Mouse (Mus musculus) midbrain, postnatal 0 days (tissue): Measurements from ENCODE around the gene Gal. TPM values are rescaled to one million over a fixed set of nuclear protein-coding genes. Genes with fewer than 3 reads are reported as not detected.

Experiments used
- ATAC-seq: fragments of 200-750 bp; cut with Nextera tagmentation; 2 replicates; pipeline ENCODE4 v1.8.0; 2017; ENCODE audit warnings: moderate number of reproducible peaks, mild to moderate bottlenecking, moderate TSS enrichment, moderate library complexity; ENCODE audit not compliant: low FRiP score
- DNase-seq: peaks from one replicate; pipeline ENCODE4 v3.0.0-alpha.2; 2015; ENCODE audit warnings: low spot score
- H3K27ac ChIP-seq: fragments of 300-500 bp; sonication (generic); 2 replicates; pipeline ENCODE4 v1.5.1; 2014; ENCODE audit warnings: low read depth, mild to moderate bottlenecking, low read length, mixed read lengths
- H3K27me3 ChIP-seq: fragments of 300-500 bp; sonication (generic); 2 replicates; pipeline ENCODE4 v1.6.1; 2014; ENCODE audit warnings: low read length, control low read depth, mixed read lengths; ENCODE audit not compliant: insufficient read depth
- H3K36me3 ChIP-seq: fragments of 300-500 bp; sonication (generic); 2 replicates; pipeline ENCODE4 v1.6.1; 2014; ENCODE audit warnings: low read length, control low read depth, mixed read lengths; ENCODE audit not compliant: insufficient read depth
- H3K4me1 ChIP-seq: fragments of 300-500 bp; sonication (generic); 2 replicates; pipeline ENCODE4 v1.6.1; 2014; ENCODE audit warnings: mild to moderate bottlenecking, control low read depth, antibody characterized with exemption, low read length, mixed read lengths; ENCODE audit not compliant: insufficient read depth
- H3K4me2 ChIP-seq: fragments of 300-500 bp; sonication (generic); 2 replicates; pipeline ENCODE4 v1.6.1; 2014; ENCODE audit warnings: low read depth, mild to moderate bottlenecking, low read length, mixed read lengths; ENCODE audit not compliant: poor library complexity, severe bottlenecking
- H3K4me3 ChIP-seq: fragments of 300-500 bp; sonication (generic); 2 replicates; pipeline ENCODE4 v1.5.1; 2014; ENCODE audit warnings: low read depth, mild to moderate bottlenecking, low read length, moderate library complexity
- H3K9ac ChIP-seq: fragments of 300-500 bp; sonication (generic); replicated peaks from 2 replicates; pipeline ENCODE4 v1.6.1; 2014; ENCODE audit warnings: mild to moderate bottlenecking, low read length, moderate library complexity, mixed read lengths; ENCODE audit not compliant: poor library complexity, severe bottlenecking
- H3K9me3 ChIP-seq: fragments of 300-500 bp; sonication (generic); 2 replicates; pipeline ENCODE4 v1.6.1; 2016; ENCODE audit warnings: low read length, control low read depth
- CTCF ChIP-seq: IDR thresholded peaks from 2 replicates; pipeline ENCODE4 v1.5.1; 2016; ENCODE audit warnings: antibody characterized with exemption, mild to moderate bottlenecking
- WGBS: fragments of 180-500 bp; shearing (Covaris S2); extraction: QIAGEN DNeasy Blood & Tissue Kit; methylation state at CpG from one replicate; pipeline ENCODE4 v1.1.7; 2014; 5-methylcytosine and 5-hydroxymethylcytosine counted together
- polyA plus RNA-seq: library from polyadenylated mRNA; unstranded; fragments of >200 nt; fragmentation: Nextera tagmentation; extraction: Ambion mirVana; gene quantifications from 2 replicates; pipeline ENCODE4 v1.2.1, GENCODE M21; 2015
- total RNA-seq: library from RNA; depleted of rRNA; stranded (reverse); fragments of >200 nt; gene quantifications from 2 replicates; pipeline ENCODE4 v1.2.3, GENCODE M21; 2014

Gal gene
- total and polyA plus RNA-seq, 2 experiments from 2014 or later: 1.9 to 30.0 TPM

- no peaks in the 10 kb centered on the region; the same call in 1 of the 2 replicates for H3K4me1 ChIP-seq
- no peak overlapping the region for H3K4me3 ChIP-seq
- 93% methylated on average over 3 of the region's 3 CpGs for WGBS
- H3K9ac ChIP-seq: no peak overlapping the region
- peaks cover 8% of the 10 kb centered on the region; the same call in 1 of the 2 replicates for H3K36me3 ChIP-seq
- DNase-seq: no peak
- no peak for ATAC-seq
- no peaks in the 10 kb centered on the region for H3K27me3 ChIP-seq
- no peak overlapping the region for H3K27ac ChIP-seq
- no peak for TF ChIP-seq CTCF
- no peaks in the 10 kb centered on the region for H3K9me3 ChIP-seq
- H3K4me2 ChIP-seq: no peak overlapping the region
These were observed 36.4 kb upstream of the Gal start for GRCm38 (mm10) chr19:3450714-3451113.

- no peak for DNase-seq
- Histone ChIP-seq H3K9me3 (no peaks in the 10 kb centered on the region), H3K4me1 (no peaks in the 10 kb centered on the region; the same call in 1 of the 2 replicates), H3K27ac (no peak overlapping the region), H3K36me3 (no peaks in the 10 kb centered on the region), H3K27me3 (no peaks in the 10 kb centered on the region), H3K9ac (no peak overlapping the region), H3K4me2 (no peak overlapping the region), H3K4me3 (no peak overlapping the region)
- 83% methylated on average over 3 of the region's 3 CpGs for WGBS
- no peak for TF ChIP-seq CTCF
- ATAC-seq: no peak
These were observed 34.9 kb upstream of the Gal start for GRCm38 (mm10) chr19:3449248-3449647.

- H3K4me2 ChIP-seq: no peak overlapping the region
- H3K4me3 ChIP-seq: no peak overlapping the region
- no peaks in the 10 kb centered on the region; the same call in 1 of the 2 replicates for H3K4me1 ChIP-seq
- WGBS: 62% methylated on average over 3 of the region's 3 CpGs
- no peaks in the 10 kb centered on the region for H3K36me3 ChIP-seq
- no peak overlapping the region for H3K27ac ChIP-seq
- H3K9me3 ChIP-seq: no peaks in the 10 kb centered on the region
- H3K27me3 ChIP-seq: no peaks in the 10 kb centered on the region
- TF ChIP-seq CTCF: peak; percentile 30; the same call in 1 of the 2 replicates
- ATAC-seq: no peak
- DNase-seq: no peak
- H3K9ac ChIP-seq: no peak overlapping the region
These were observed 33.0 kb upstream of the Gal start for GRCm38 (mm10) chr19:3447348-3447747.

- Histone ChIP-seq H3K27ac (no peak overlapping the region), H3K4me2 (no peak overlapping the region), H3K4me3 (no peak overlapping the region), H3K9ac (no peak overlapping the region), H3K9me3 (no peaks in the 10 kb centered on the region), H3K4me1 (no peaks in the 10 kb centered on the region), H3K27me3 (no peaks in the 10 kb centered on the region), H3K36me3 (no peaks in the 10 kb centered on the region)
- no peak for ATAC-seq
- peak; percentile 37 for DNase-seq
- WGBS: 61% methylated on average over 10 of the region's 10 CpGs
- no peak for TF ChIP-seq CTCF
These were observed 26.7 kb upstream of the Gal start for GRCm38 (mm10) chr19:3441092-3441491.

GRCm38 (mm10) chr19:3440667-3441066, 26.3 kb upstream of the Gal start:
- Histone ChIP-seq H3K27ac (no peak overlapping the region), H3K27me3 (no peaks in the 10 kb centered on the region), H3K4me3 (no peak overlapping the region), H3K36me3 (no peaks in the 10 kb centered on the region), H3K9ac (no peak overlapping the region), H3K4me2 (no peak overlapping the region), H3K4me1 (no peaks in the 10 kb centered on the region), H3K9me3 (no peaks in the 10 kb centered on the region)
- no peak for DNase-seq
- ATAC-seq: no peak
- WGBS: 68% methylated on average over 5 of the region's 5 CpGs
- TF ChIP-seq CTCF: no peak

GRCm38 (mm10) chr19:3437980-3438379, 23.6 kb upstream of the Gal start:
- H3K4me1 ChIP-seq: no peaks in the 10 kb centered on the region
- DNase-seq (no peak), ATAC-seq (no peak)
- no peak overlapping the region for H3K4me3 ChIP-seq
- no peaks in the 10 kb centered on the region for H3K27me3 ChIP-seq
- TF ChIP-seq CTCF: no peak; the same call in 1 of the 2 replicates
- H3K4me2 ChIP-seq: no peak overlapping the region
- H3K36me3 ChIP-seq: no peaks in the 10 kb centered on the region
- 74% methylated on average over 5 of the region's 5 CpGs for WGBS
- H3K9ac ChIP-seq: no peak overlapping the region
- no peaks in the 10 kb centered on the region for H3K9me3 ChIP-seq
- no peak overlapping the region for H3K27ac ChIP-seq
